Mouse (Mus musculus) myocyte (in vitro differentiated cells): Measurements from ENCODE around the gene Gng10. TPM values are rescaled to one million over a fixed set of nuclear protein-coding genes. Genes with fewer than 3 reads are reported as not detected.

ENCODE experiments used
- H3K27me3 ChIP-seq: one replicate; pipeline ENCODE4 v1.6.1; 2011; ENCODE audit not compliant: control insufficient read depth, insufficient read depth, insufficient read length
- H3K36me3 ChIP-seq: one replicate; pipeline ENCODE4 v1.6.1; 2011; ENCODE audit not compliant: control insufficient read depth, insufficient read depth
- H3K4me2 ChIP-seq: one replicate; pipeline ENCODE4 v1.6.1; 2011; ENCODE audit warnings: low read depth, control low read depth
- H3K4me3 ChIP-seq: one replicate; pipeline ENCODE4 v1.5.1; 2011; ENCODE audit warnings: mild to moderate bottlenecking, control low read depth, moderate library complexity
- H3K79me2 ChIP-seq: one replicate; pipeline ENCODE4 v1.6.1; 2011; ENCODE audit not compliant: control insufficient read depth, insufficient read depth
- H3ac ChIP-seq: one replicate; pipeline ENCODE4 v1.6.1; 2011; ENCODE audit not compliant: control insufficient read depth, insufficient read length
- CEBPB ChIP-seq: IDR thresholded peaks from 2 replicates; pipeline ENCODE4 v1.6.1; 2011; ENCODE audit warnings: mild to moderate bottlenecking, moderate library complexity; ENCODE audit not compliant: poor library complexity, insufficient read depth, severe bottlenecking
- E2F4 ChIP-seq: IDR thresholded peaks from one replicate; pipeline ENCODE4 v1.6.1; 2011; ENCODE audit warnings: mild to moderate bottlenecking, control low read depth, moderate library complexity; ENCODE audit not compliant: insufficient read depth
- MAX ChIP-seq: IDR thresholded peaks from one replicate; pipeline ENCODE4 v1.6.1; 2011; ENCODE audit warnings: low read depth, mild to moderate bottlenecking, control low read depth
- MYOD1 ChIP-seq, 3 experiments: IDR thresholded peaks; one replicate each; pipeline ENCODE4 v1.6.1; 2011; ENCODE audit warnings: control low read depth in 2 of 3, low read depth in 2 of 3, mild to moderate bottlenecking in 2 of 3, moderate library complexity in 1 of 3; ENCODE audit not compliant: insufficient read length in 2 of 3, control insufficient read depth in 1 of 3
- MYOG ChIP-seq, 3 experiments: IDR thresholded peaks; one replicate each; pipeline ENCODE4 v1.6.1; 2011; ENCODE audit warnings: control low read depth in 2 of 3, low read depth in 2 of 3, mild to moderate bottlenecking in 2 of 3; ENCODE audit not compliant: insufficient read length in 2 of 3, control insufficient read depth in 1 of 3, insufficient read depth in 1 of 3
- POLR2A ChIP-seq: IDR thresholded peaks from one replicate; pipeline ENCODE4 v1.6.1; 2011; ENCODE audit warnings: low read depth, mild to moderate bottlenecking, control low read depth, moderate library complexity; ENCODE audit not compliant: insufficient read length
- POLR2AphosphoS2 ChIP-seq: IDR thresholded peaks from one replicate; pipeline ENCODE4 v1.6.1; 2011; ENCODE audit warnings: low read depth, control low read depth; ENCODE audit not compliant: insufficient read length
- REST ChIP-seq: IDR thresholded peaks from one replicate; pipeline ENCODE4 v1.6.1; 2011; ENCODE audit warnings: mild to moderate bottlenecking, control low read depth, moderate library complexity; ENCODE audit not compliant: insufficient read depth, insufficient read length
- SRF ChIP-seq: IDR thresholded peaks from one replicate; pipeline ENCODE4 v1.6.1; 2011; ENCODE audit warnings: low read depth; ENCODE audit not compliant: control insufficient read depth, insufficient read length
- TCF12 ChIP-seq: IDR thresholded peaks from one replicate; pipeline ENCODE4 v1.6.1; 2011; ENCODE audit warnings: mild to moderate bottlenecking, control low read depth; ENCODE audit not compliant: poor library complexity, insufficient read depth, severe bottlenecking
- TCF3 ChIP-seq: IDR thresholded peaks from one replicate; pipeline ENCODE4 v1.6.1; 2011; ENCODE audit warnings: low read depth, control low read depth; ENCODE audit not compliant: insufficient read length
- USF1 ChIP-seq: IDR thresholded peaks from one replicate; pipeline ENCODE4 v1.6.1; 2011; ENCODE audit warnings: low read depth, mild to moderate bottlenecking, control low read depth, moderate library complexity
- polyA plus RNA-seq: library from polyadenylated mRNA; unstranded; fragments of >200 nt; fragmentation: generic; extraction: Trizol; gene quantifications from one replicate; pipeline ENCODE4 v1.2.1, GENCODE M21; 2012; ENCODE audit warnings: missing spikeins

Gng10 gene
- polyA plus RNA-seq, 1 experiment, result 57.3 TPM

DNA sequence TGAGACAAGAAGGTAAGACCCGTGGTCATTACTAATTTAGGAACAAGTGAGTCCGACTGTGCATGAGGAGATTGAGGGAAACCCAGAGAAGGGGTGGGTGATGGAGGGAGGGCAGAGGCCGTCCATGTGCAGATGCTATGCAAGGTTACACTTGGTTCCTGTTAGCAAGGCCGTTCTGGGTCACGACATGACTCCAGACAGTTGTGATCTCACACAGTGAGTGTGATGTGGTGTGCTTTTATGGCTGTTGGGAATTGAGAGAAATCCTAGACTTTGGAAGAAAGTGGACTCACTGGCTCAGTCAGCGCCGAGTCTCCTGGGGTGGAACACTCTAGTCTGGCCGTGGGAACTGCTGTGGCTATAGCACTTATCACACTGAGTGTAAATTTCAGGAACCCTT is 28.7 kb upstream of the Gng10 start:
- Histone ChIP-seq H3K4me2 (peak overlapping the region; percentile 72), H3K4me3 (no peak overlapping the region), H3K36me3 (no peaks in the 10 kb centered on the region), H3K27me3 (no peaks in the 10 kb centered on the region), H3ac (no peak overlapping the region), H3K79me2 (peaks cover 75% of the 10 kb centered on the region)
- TF ChIP-seq TCF3 (no peak), USF1 (no peak), POLR2A (no peak), MYOD1 (IDR thresholded peaks at IDR 0.05; ENCODE audit: control insufficient read depth in 1 of 3, insufficient read length in 2 of 3, low read depth in 2 of 3) (no peak), CEBPB (no peak)

DNA sequence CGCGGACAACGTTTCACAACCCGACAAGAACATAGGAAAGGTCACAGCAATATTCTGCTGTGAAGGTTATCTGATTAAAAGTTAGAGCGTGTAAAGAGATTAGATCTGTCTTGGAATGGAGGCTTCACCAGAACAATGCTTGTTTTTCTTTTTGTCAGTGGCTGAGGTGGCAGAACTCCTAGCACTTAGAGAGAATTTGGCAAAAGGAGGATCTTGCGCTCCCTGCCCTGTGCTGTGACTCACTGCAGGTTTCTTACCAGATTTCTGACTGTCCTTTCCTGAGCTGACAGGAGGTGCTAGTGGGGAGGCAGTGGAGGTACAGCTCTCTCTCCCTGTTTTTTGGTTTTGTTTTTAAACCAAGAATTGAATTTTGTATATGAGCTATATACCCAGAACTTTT is 27.9 kb upstream of the Gng10 start:
- no peaks in the 10 kb centered on the region for H3K36me3 ChIP-seq
- no peak overlapping the region for H3ac ChIP-seq
- peaks cover 83% of the 10 kb centered on the region for H3K79me2 ChIP-seq
- no peak for TF ChIP-seq USF1
- TF ChIP-seq POLR2AphosphoS2, result no peak
- TF ChIP-seq E2F4, result no peak
- TF ChIP-seq TCF12, result no peak
- TF ChIP-seq TCF3, result no peak
- no peak for TF ChIP-seq REST
- no peak for TF ChIP-seq SRF
- TF ChIP-seq POLR2A, result no peak
- no peak for TF ChIP-seq CEBPB
- TF ChIP-seq MYOD1 (IDR thresholded peaks at IDR 0.05; ENCODE audit: control insufficient read depth in 1 of 3, insufficient read length in 2 of 3, low read depth in 2 of 3), result no peak
- TF ChIP-seq MYOG (IDR thresholded peaks at IDR 0.05; ENCODE audit: control insufficient read depth in 1 of 3, insufficient read depth in 1 of 3, insufficient read length in 2 of 3, low read depth in 2 of 3), result no peak
- no peak for TF ChIP-seq MAX
- H3K27me3 ChIP-seq, result no peaks in the 10 kb centered on the region
- H3K4me3 ChIP-seq, result no peak overlapping the region
- peak overlapping the region; percentile 72 for H3K4me2 ChIP-seq

DNA sequence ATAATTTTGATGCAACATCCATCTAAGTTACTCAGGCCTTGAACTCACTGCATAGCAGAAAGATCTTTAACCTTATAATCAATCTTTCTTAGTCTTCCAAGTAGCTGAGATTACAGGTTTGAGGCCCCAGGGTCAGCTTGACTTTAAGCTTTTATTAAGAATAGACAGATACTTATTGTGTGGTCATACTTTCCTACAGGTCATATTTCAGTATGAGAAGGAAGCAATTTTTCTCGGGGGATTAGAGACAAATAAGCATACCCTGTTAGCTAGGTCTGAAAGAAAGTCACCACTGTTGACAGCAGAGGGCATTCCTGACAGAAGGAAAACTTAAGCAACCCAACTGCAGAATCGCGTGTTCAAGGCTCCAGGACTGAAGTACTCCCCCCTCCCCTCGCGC is 26.9 kb upstream of the Gng10 start:
- Histone ChIP-seq H3K27me3 (no peaks in the 10 kb centered on the region), H3K36me3 (no peaks in the 10 kb centered on the region), H3K79me2 (peaks cover 92% of the 10 kb centered on the region), H3K4me3 (no peak overlapping the region), H3K4me2 (no peak overlapping the region), H3ac (no peak overlapping the region)
- TF ChIP-seq E2F4 (no peak), SRF (no peak), CEBPB (no peak), REST (no peak), TCF12 (no peak), MYOD1 (IDR thresholded peaks at IDR 0.05; ENCODE audit: control insufficient read depth in 1 of 3, insufficient read length in 2 of 3, low read depth in 2 of 3) (no peak), POLR2A (no peak), USF1 (no peak), MYOG (IDR thresholded peaks at IDR 0.05; ENCODE audit: control insufficient read depth in 1 of 3, insufficient read depth in 1 of 3, insufficient read length in 2 of 3, low read depth in 2 of 3) (no peak), TCF3 (no peak)

DNA sequence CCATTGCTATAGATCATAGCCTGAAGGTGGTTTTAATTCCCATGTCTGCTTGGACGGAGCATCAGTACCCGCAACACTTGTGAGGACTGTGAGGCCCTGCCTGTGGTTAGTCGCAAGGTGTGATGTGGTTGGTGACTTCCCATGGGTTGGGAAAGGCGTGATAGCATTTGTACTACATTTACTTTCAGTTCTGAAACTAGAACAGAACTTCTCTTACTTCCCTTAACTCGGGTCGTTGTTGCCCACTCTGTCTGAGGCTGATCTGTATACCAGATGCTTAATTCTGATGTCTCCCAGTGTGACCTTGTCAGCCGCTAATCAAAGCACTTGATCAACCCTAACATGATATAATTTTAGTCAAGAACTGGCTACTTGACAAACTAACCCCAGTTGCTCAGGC is 25.7 kb upstream of the Gng10 start:
- Histone ChIP-seq H3K4me2 (no peak overlapping the region), H3K27me3 (no peaks in the 10 kb centered on the region), H3K79me2 (peaks cover 88% of the 10 kb centered on the region), H3K4me3 (no peak overlapping the region), H3ac (no peak overlapping the region), H3K36me3 (peaks cover 3% of the 10 kb centered on the region)
- TF ChIP-seq E2F4, result no peak
- no peak for TF ChIP-seq MAX
- no peak for TF ChIP-seq USF1
- TF ChIP-seq MYOD1 (IDR thresholded peaks at IDR 0.05; ENCODE audit: control insufficient read depth in 1 of 3, insufficient read length in 2 of 3, low read depth in 2 of 3), result no peak
- TF ChIP-seq TCF3, result no peak
- TF ChIP-seq TCF12, result no peak
- no peak for TF ChIP-seq MYOG (IDR thresholded peaks at IDR 0.05; ENCODE audit: control insufficient read depth in 1 of 3, insufficient read depth in 1 of 3, insufficient read length in 2 of 3, low read depth in 2 of 3)
- no peak for TF ChIP-seq CEBPB
- TF ChIP-seq POLR2A, result no peak
- no peak for TF ChIP-seq REST
- TF ChIP-seq POLR2AphosphoS2, result no peak

DNA sequence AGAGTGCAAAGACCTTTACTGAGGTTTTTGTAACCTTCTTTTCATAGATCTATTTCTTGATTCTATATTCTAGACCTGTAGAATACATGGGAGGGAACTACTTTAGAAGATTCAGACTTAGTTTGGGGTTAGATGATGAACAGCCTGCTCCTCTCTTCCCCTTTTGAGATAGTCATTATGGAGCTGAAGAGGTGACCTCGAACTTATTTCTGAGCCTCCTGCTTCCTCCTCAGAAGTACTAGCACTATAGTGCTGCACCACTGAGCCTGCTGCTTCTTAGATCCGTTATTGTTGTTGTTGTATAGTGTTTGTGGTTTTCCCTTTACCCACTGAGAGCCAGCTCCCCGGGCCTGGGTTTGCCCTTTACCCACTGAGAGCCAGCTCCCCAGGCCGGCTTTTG is 25.2 kb upstream of the Gng10 start:
- no peak overlapping the region for H3K4me3 ChIP-seq
- no peak for TF ChIP-seq E2F4
- no peak for TF ChIP-seq POLR2AphosphoS2
- TF ChIP-seq POLR2A, result no peak
- no peak for TF ChIP-seq TCF12
- TF ChIP-seq REST, result no peak
- no peak for TF ChIP-seq MYOG (IDR thresholded peaks at IDR 0.05; ENCODE audit: control insufficient read depth in 1 of 3, insufficient read depth in 1 of 3, insufficient read length in 2 of 3, low read depth in 2 of 3)
- H3K27me3 ChIP-seq, result no peaks in the 10 kb centered on the region
- H3K36me3 ChIP-seq, result peaks cover 3% of the 10 kb centered on the region
- H3K4me2 ChIP-seq, result no peak overlapping the region
- H3K79me2 ChIP-seq, result peaks cover 84% of the 10 kb centered on the region
- no peak overlapping the region for H3ac ChIP-seq
